Mouse (Mus musculus) ES-E14 (cell line): ENCODE measurements around the gene Tfap2e.

Experiments
- MAFK ChIP-seq: IDR thresholded peaks from 2 replicates; pipeline ENCODE4 v1.6.1; 2014; ENCODE audit warnings: mild to moderate bottlenecking, low read depth, low read length, inconsistent platforms; ENCODE audit not compliant: insufficient read depth
- ZC3H11A ChIP-seq: IDR thresholded peaks from 2 replicates; pipeline ENCODE4 v1.6.1; 2012; ENCODE audit warnings: low read depth, mild to moderate bottlenecking, inconsistent platforms, low read length, borderline replicate concordance
- ZNF384 ChIP-seq: IDR thresholded peaks from 2 replicates; pipeline ENCODE4 v1.6.1; 2012; ENCODE audit warnings: low read depth, low read length, inconsistent platforms

- TF ChIP-seq MAFK: no peak
- TF ChIP-seq ZNF384: no peak
- no peak for TF ChIP-seq ZC3H11A
These were observed 23.4 kb upstream of the Tfap2e start for GRCm38 (mm10) chr4:126759435-126759834.
